24 mouse cellular contexts compared by ENCODE assay signal in genomic region chr6:89285116-89285515, GRCm38 (mm10).
"Had no signal": no experiment of that assay in that cellular context is flagged by ENCODE, and none has a peak within 500 bp of the region (broad histone marks: within the 10 kb centered on the region; RNA-seq: fewer than 3 reads in every experiment).

No protein-coding gene starts in this region.

- H3K9ac ChIP-seq: heart, embryonic 12.5 days; hindbrain, embryonic 12.5 days; hindbrain, embryonic 14.5 days; intestine, embryonic 15.5 days; limb, embryonic 12.5 days; liver, embryonic 13.5 days; liver, embryonic 15.5 days; liver, postnatal 0 days had no signal

- H3K4me3 ChIP-seq: gastrocnemius, adult 2 months; heart, embryonic 10.5 days; heart, embryonic 12.5 days; hindbrain, embryonic 10.5 days; hindbrain, embryonic 12.5 days; intestine, embryonic 15.5 days; layer of hippocampus, adult 2 months; left cerebral cortex, adult 2 months; limb, embryonic 12.5 days; liver, embryonic 13.5 days; liver, embryonic 15.5 days had no signal

- H3K27me3 ChIP-seq: heart, embryonic 12.5 days; hindbrain, embryonic 12.5 days; intestine, embryonic 15.5 days had no signal

- H3K27ac ChIP-seq: gastrocnemius, adult 2 months; heart, embryonic 10.5 days; hindbrain, embryonic 14.5 days; intestine, embryonic 15.5 days; layer of hippocampus, adult 2 months; left cerebral cortex, adult 2 months; limb, embryonic 12.5 days; liver, embryonic 13.5 days; liver, embryonic 15.5 days had no signal

- H3K36me3 ChIP-seq: heart, embryonic 10.5 days; heart, embryonic 12.5 days; hindbrain, embryonic 10.5 days; hindbrain, embryonic 12.5 days; intestine, embryonic 15.5 days; limb, embryonic 12.5 days; liver, embryonic 13.5 days; liver, embryonic 15.5 days had no signal

- DNase-seq: gastrocnemius, adult 2 months; gastrocnemius, postnatal 10 days; gastrocnemius, postnatal 25 days; heart, adult 18-20 months; heart, postnatal 10 days; heart, postnatal 4 days; kidney, adult 18-20 months; kidney, adult 8-10 months; kidney, postnatal 10 days; kidney, postnatal 4 days; left cerebral cortex, postnatal 4 days; liver; liver, embryonic 13.5 days; liver, postnatal 0 days had no signal

- H3K9me3 ChIP-seq: heart, embryonic 10.5 days; intestine, embryonic 15.5 days; liver, embryonic 13.5 days; liver, embryonic 15.5 days had no signal

- H3K4me1 ChIP-seq: liver, embryonic 13.5 days; liver, embryonic 15.5 days had no signal
